Mouse (Mus musculus) ES-CJ7 (cell line): Measurements from ENCODE around the gene Erh.

Experiments
- DNase-seq: peaks from one replicate; pipeline ENCODE4 v3.0.0; 2011; ENCODE audit warnings: low read depth, low spot score

Erh gene

DNA sequence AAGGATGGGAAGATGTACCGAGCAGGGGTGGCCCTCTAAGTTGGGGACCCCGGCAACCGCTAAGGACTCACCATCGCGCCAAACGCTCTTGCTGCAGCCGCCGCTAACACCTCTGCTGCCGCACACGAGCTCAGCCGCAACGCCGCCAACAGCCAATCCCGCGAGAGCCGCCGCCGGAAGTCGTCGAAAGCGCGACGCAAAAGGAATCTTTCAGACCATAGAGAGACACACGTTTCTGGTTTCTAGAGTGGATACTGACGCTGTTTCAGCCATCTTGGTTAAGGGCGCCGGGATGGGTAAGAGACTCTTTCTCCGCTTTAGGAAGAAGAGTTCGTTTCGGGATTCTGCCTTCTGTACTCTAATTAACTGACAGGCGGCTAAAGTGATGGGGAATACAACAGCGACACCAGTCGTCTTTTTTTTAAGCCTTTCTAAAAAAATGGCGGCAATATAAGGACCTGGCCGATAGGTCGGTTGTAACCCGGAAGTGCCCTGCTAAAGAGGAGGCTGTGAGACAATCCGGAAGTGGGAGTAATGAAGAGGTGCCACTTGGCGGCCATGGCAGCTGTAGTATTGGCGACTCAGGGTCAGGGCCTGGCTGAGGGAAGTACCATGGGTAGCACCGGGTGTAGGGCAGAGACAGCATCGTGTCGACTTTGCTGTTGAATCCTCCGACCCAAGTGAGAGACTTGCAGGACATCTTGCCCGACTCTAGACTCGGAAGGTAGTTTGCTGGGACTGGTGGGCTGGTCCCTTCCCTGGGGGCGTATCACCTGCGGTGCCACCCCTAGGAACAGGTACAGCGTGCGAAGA lies at the start of gene Erh, which contains the start of gene Slc39a9:
Gene Erh, minus strand, starts transcription at position 649 of the 813 bp plus-strand sequence.
Gene Slc39a9, plus strand, starts transcription at position 191 of the 813 bp plus-strand sequence.
- DNase-seq = peak; percentile 95

DNA sequence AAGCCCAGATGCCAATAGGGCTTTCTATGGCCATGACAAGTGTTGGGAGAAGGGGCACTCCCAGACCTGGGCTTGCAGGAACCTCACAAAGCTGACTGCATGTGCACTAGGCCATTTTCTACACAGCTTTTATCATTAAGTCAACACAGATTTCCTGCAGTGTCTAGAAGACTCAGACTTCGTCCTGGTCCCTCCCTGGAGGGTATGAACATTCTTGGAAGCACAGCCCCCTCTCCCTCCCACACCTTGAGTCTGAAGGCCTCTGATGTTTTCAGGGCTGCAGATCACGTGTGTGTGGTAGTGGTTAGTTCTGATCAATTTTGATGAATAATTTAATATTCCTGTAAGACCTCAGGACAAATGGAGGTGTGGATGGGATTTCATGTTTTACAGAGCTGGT lies 49.6 kb upstream of the Erh start:
- DNase-seq = no peak

- peak; percentile 49 for DNase-seq
Observed at GRCm38 (mm10) chr12:80692269-80692972, 48.3 kb upstream of the Erh start, which contains the start of gene Plekhd1. Gene Plekhd1 (plus strand): TSS chr12:80692591.

DNA sequence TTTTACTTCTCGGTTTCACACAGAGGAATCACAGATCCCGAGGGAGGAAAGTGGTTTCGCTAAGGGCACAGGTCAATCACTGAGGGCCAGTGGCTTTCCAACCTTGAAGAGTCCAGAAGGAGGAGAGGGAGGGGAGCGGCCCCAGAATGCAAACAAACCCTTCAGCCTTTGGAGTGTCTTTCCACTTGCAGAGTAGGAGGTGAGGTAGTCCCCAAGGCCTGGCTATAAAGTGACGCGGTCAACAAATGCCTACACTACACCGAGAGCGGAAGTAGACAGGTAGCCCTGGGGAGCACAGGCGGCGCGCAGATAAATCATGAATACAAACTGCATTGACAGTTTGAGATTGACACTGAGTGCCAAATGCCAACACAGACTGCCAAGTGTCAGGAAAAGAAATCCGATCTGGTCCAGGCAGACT lies 47.5 kb upstream of the Erh start:
- DNase-seq = peak; percentile 16

- DNase-seq = peak; percentile 24
Observed at GRCm38 (mm10) chr12:80689696-80690095, 45.6 kb upstream of the Erh start.

- DNase-seq = no peak
Observed at GRCm38 (mm10) chr12:80687788-80688211, 43.7 kb upstream of the Erh start.

GRCm38 (mm10) chr12:80684316-80684715 lies 40.2 kb upstream of the Erh start:
- DNase-seq = no peak

DNA sequence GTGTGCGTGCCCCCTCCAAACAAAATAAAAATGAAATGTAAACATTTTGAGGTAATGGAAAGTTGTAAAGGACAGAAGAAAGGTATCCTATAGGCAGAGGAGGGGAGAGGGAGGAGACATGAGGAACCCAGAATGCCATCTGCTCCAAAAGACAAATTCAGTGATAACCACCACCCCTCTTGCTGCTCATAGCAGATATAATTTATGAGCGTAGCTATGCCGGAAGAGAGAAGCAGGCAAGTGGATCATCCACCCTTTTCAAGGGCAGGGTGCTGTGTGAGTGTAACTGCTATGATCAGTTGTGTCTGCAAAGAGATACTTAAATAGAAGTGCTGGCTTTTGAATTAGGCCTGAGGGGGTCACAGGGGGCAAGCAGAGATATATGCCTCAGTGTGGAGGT lies 39.4 kb upstream of the Erh start:
- no peak for DNase-seq

DNA sequence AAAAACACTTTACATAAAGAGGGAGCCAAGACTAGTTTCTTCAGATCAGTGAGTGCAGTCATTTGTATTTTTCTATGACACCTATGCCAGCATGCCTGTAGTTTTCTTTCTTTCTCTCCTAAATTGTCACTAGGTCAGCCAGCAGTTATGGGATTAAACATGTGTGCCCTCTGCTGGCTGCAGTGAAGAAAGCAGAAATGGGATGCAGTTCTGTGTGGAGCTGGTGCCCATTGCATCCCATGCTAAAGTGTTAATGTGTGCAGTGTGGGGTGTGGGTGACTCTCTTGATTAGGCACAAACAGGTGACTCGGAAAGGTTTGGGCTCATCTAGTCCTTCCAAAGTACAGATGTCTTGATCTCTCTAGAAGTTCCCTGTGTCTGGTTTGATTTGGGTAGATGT lies 37.2 kb upstream of the Erh start:
- peak; percentile 35 for DNase-seq

DNA sequence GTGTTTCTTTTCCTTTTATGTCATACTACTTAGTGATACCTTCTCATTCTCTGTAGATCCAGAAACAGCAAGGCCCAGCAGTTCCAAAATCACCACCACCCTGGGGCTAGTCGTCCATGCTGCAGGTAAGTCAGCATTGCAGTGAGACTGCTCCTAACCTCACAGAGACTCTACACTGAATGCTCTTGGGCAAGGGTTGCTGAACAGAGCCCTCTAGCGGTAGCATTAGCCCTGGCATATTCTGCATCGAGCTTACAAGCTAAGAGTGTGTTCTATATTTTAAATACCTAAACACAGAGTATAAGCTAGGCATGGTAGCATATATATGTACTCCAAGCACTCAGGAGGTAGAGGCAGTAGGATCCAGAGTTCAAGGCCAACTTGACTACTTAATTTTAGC lies 29.0 kb upstream of the Erh start:
- DNase-seq = peak; percentile 72

DNA sequence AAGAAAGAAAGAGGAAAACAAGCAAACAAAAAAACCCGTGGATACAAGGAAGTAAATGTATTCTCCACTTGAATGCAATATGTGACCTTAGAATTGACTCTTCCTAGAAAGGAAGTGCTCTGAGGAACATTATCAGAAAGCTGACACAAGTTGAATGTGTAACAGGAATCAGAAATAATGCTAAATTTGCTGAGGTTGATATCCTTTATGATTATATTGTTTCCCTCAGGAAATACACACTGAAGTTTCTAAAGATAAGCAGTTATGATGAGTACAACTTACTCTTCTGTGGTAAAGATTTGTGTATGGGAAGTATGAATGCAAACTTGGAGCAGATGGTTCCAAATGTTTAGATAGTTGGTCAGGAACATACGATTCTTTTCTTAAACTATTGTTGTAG lies 24.2 kb upstream of the Erh start:
- no peak for DNase-seq

GRCm38 (mm10) chr12:80663935-80664334 lies 19.8 kb upstream of the Erh start:
- no peak for DNase-seq

DNA sequence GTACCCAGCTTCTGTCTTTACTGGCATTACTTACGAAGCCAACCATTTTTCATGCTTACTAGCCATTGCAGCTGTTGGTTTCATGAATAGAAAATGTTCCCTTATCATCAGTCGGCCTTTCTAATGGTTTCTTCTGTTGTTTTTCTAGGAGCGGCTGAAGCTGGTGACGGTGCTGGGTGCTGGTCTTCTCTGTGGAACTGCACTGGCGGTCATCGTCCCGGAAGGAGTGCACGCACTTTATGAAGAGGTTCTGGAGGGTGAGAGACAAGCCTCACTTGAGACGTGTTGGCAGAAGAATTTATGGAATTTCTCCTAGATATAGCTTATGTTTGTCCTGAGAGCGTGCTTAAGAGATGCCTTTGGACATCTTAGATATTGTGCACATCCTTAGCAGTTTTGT lies 18.2 kb upstream of the Erh start:
- no peak for DNase-seq

GRCm38 (mm10) chr12:80658661-80659060 lies 14.5 kb upstream of the Erh start:
- DNase-seq = no peak

DNA sequence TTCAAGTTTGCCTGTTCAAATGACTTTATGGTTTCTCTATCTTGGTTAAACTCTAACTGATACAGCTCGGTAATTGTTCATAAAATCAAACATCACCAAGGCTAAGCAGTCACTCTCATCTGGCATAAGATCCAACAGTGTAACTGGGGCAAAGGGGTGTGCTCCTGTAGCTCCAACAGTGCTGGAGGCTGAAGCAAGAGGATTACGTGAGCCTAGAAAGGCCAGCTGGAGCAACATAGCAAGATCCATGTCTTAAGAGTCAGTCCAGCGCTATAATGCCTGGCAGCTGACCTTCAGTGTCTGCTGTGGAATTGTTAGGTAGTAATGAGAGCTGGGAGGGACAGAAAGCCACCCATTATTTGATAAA lies 10.5 kb upstream of the Erh start:
- DNase-seq = no peak

DNA sequence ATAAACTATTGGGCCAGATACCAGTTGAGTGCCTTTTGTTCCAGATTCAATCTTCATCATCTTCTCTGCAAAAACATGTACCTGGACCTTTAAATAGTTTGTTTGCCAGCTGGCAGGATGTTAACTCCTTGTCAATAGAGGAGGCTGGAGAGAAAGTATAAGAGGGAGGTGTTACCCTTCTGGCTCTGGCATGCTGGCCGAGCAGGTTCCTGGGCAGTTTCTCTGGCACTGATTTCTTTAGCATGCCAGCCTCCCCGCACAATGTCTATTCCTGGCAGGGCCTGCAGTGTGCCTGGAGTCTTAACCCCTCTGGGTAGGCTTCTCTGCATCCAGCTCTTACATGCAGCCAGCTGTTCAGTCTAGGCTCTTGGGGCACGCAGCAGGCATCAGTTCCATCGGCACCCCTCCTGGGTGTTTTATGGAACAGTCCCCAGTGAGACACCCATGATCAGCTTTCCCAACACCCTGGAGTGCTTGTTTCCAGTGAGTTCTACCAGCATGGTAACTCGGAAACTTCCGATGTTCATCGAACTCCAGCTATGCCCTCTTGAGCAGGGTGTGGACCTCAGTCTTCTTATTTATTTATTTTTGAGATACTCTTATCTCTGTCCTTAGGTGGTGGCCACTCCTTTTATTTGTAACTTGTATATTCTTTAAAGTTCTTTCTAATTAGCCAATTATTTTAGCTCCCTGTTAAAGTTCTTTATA lies 10.0 kb upstream of the Erh start:
- DNase-seq = no peak

DNA sequence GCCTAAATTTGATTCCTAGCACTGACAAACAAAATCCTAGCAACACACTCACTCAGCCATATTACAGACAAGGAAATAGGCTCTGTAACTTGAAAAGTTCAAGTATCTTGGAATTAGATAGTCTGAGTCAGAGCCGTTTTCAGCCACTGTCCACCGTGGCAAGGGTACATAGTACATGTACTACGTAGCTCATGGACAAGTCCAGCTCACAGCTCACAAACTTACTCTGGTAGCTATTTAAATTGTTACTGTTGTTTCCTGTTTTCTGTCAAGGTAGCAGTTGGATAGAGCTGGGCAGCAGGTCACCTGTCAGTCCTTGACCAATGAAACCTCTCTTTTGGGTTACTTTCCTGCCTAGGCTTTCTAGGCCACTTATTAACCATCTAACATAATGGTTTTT lies 2.2 kb upstream of the Erh start:
- DNase-seq = no peak

- no peak for DNase-seq
Observed at GRCm38 (mm10) chr12:80644506-80644868, 346 bp upstream of the Erh start.

- peak; percentile 95 for DNase-seq
Observed at GRCm38 (mm10) chr12:80642725-80643692, 1.1 kb downstream of the Erh start.

DNA sequence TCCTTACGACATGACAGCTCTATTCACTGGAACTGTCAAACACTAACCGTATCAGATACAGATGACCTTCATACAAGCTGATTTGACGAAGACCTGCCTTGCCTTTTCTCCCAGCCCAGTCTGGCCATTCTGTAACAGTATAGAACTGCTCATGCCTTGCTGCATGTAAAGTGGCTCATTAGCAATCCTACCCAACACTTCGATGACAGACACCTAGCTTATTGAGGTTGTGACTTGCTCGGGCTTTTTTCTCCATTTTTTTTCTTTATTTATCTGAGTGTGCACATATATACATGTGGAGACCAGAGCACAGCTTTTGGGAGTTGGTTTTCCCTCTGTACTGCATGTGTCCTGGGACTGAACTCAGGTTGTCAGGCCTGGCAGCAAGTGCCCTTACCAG lies 12.4 kb downstream of the Erh start:
- no peak for DNase-seq

- no peak for DNase-seq
Observed at GRCm38 (mm10) chr12:80620501-80620900, 23.6 kb downstream of the Erh start.
